9 mouse cellular contexts compared by ENCODE assay signal in the genomic region with DNA sequence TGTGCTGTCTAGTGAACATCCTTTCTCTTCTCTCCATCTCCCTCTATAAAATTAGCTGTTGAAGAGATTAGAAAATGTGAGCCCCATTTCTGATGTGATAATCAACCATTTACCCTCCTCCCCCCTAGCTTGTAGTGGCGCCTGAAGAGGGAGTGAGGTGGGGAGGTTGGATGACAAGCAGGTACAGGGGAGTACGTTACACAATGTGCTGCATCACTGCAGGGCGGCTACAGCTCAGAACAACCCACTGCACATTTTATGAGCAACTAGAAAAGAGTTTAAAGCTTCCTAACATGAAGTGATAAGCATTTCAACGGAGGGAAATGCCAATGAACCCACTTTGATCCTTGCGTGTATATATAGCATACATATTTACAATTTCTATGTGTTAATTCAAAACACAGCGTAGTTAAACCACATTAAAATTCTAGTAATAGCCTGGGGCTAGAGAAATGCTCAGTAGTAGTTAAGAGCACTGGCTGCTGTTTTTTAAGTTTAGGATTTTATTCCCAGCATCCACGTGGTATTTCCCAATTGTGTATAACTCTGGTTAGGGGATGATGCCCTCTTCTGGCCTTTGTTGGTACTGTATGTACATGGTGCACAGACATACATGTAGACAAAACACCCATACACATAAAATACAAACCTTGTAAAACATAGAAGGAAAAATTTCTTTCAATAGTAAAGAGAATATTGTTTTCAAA. TPM values are rescaled to one million over a fixed set of nuclear protein-coding genes. Genes with fewer than 3 reads are reported as not detected.
DNase-seq lines count a peak whose midpoint lies in the region; ATAC-seq and TF ChIP-seq lines count a peak whose summit lies in the region.
"Had no signal": no experiment of that assay in that cellular context is flagged by ENCODE, and none has a peak within 500 bp of the region (broad histone marks: within the 10 kb centered on the region; RNA-seq: fewer than 3 reads in every experiment).

No protein-coding gene starts in this region.

- no peak overlapping the region for H3K27ac ChIP-seq in heart, embryonic 12.5 days (ENCODE audit: poor library complexity, severe bottlenecking)
- H3K27ac ChIP-seq in midbrain, embryonic 15.5 days = no peak overlapping the region
- H3K27ac ChIP-seq: limb, embryonic 15.5 days had no signal

- no peak for ATAC-seq in heart, embryonic 12.5 days (ENCODE audit: insufficient number of reproducible peaks, low FRiP score)
- peak; percentile 78 for ATAC-seq in midbrain, embryonic 15.5 days (replicated peaks)

- no peak overlapping the region for H3K4me3 ChIP-seq in heart, embryonic 12.5 days
- no peak overlapping the region for H3K4me3 ChIP-seq in E14TG2a.4 (replicated peaks; ENCODE audit: low read length)
- H3K4me3 ChIP-seq in midbrain, embryonic 15.5 days = no peak overlapping the region
- H3K4me3 ChIP-seq: limb, embryonic 15.5 days had no signal

- peak; percentile 73 for TF ChIP-seq CTCF in E14TG2a.4 (conservative IDR thresholded peaks at IDR 0.05; ENCODE audit: low read length)

- H3K36me3 ChIP-seq in heart, embryonic 12.5 days = no peaks in the 10 kb centered on the region
- no peaks in the 10 kb centered on the region for H3K36me3 ChIP-seq in E14TG2a.4 (ENCODE audit: insufficient read depth, low read length)
- no peaks in the 10 kb centered on the region for H3K36me3 ChIP-seq in midbrain, embryonic 15.5 days (replicated peaks)
- H3K36me3 ChIP-seq: limb, embryonic 15.5 days had no signal

- no peak overlapping the region for H3K4me2 ChIP-seq in heart, embryonic 12.5 days
- H3K4me2 ChIP-seq in midbrain, embryonic 15.5 days = no peak overlapping the region
- H3K4me2 ChIP-seq: limb, embryonic 15.5 days had no signal

- DNase-seq in heart, adult 8-10 months (ENCODE audit: low spot score) = peak; percentile 43
- peak; percentile 10 for DNase-seq in c-Kit-positive CD71-negative TER-119-negative erythroid progenitor cells, embryonic 14.5 days (ENCODE audit: low read depth)
- peak; percentile 44 to 61 for DNase-seq in gastrocnemius, postnatal 4 days (ENCODE audit: low spot score in 2 of 2)
- DNase-seq in layer of hippocampus, adult 9-11 months = peak; percentile 25
- DNase-seq in thymus, postnatal 4 days = peak; percentile 75

- H3K27me3 ChIP-seq in heart, embryonic 12.5 days (replicated peaks) = no peaks in the 10 kb centered on the region
- no peaks in the 10 kb centered on the region for H3K27me3 ChIP-seq in E14TG2a.4 (ENCODE audit: insufficient read depth, low read length)
- H3K27me3 ChIP-seq in midbrain, embryonic 15.5 days (replicated peaks) = no peaks in the 10 kb centered on the region
- H3K27me3 ChIP-seq: limb, embryonic 15.5 days had no signal

- 70% methylated on average over 7 of the region's 7 CpGs for WGBS in heart, embryonic 12.5 days
- 60% methylated on average over 7 of the region's 7 CpGs for WGBS in midbrain, embryonic 15.5 days

- H3K9me3 ChIP-seq in heart, embryonic 12.5 days (replicated peaks) = no peaks in the 10 kb centered on the region
- H3K9me3 ChIP-seq in E14TG2a.4 (ENCODE audit: low read length) = peaks cover 11% of the 10 kb centered on the region; the same call in 1 of the 2 replicates
- H3K9me3 ChIP-seq in midbrain, embryonic 15.5 days = no peaks in the 10 kb centered on the region
- H3K9me3 ChIP-seq: limb, embryonic 15.5 days had no signal

- no peak overlapping the region for H3K9ac ChIP-seq in heart, embryonic 12.5 days
- H3K9ac ChIP-seq in midbrain, embryonic 15.5 days = no peak overlapping the region
- H3K9ac ChIP-seq: limb, embryonic 15.5 days had no signal

- H3K4me1 ChIP-seq in heart, embryonic 12.5 days (replicated peaks) = no peaks in the 10 kb centered on the region
- H3K4me1 ChIP-seq in E14TG2a.4 (replicated peaks; ENCODE audit: low read depth, low read length) = no peaks in the 10 kb centered on the region
- no peaks in the 10 kb centered on the region for H3K4me1 ChIP-seq in midbrain, embryonic 15.5 days
- H3K4me1 ChIP-seq: limb, embryonic 15.5 days had no signal

RNA-seq across cellular contexts. Expression of gene 1500015O10Rik, which starts 7.6 kb away (rescaled TPM):
- 1 to 10 TPM in 3 of 4 experiments, under 1 TPM in 1; 0.82 to 4.2 (median 2.5) TPM for total RNA-seq in heart, adult 8-10 months (2022)
- 3.2 and 3.6 TPM in 2 replicates for polyA plus RNA-seq in heart, embryonic 12.5 days (2016; fragmentation: Nextera tagmentation; extraction: Ambion mirVana)
- 10 to 100 TPM; 23.4 to 34.8 TPM for total RNA-seq in gastrocnemius, postnatal 4 days (2021)
- 18.0 and 18.1 TPM in 2 replicates for polyA plus RNA-seq in midbrain, embryonic 15.5 days (2015; fragmentation: Nextera tagmentation; extraction: Ambion mirVana)

Comparison
In these comparisons a context has a peak if more than half of its experiments do, and no peak if none do; other contexts are left out.
1. DNase-seq: peak in every context shown above with its lines; median percentile 75 in thymus, postnatal 4 days; 52 in gastrocnemius, postnatal 4 days; 43 in heart, adult 8-10 months; 25 in layer of hippocampus, adult 9-11 months; 10 in c-Kit-positive CD71-negative TER-119-negative erythroid progenitor cells, embryonic 14.5 days.
2. RNA of gene 1500015O10Rik, which starts 7.6 kb away (total RNA-seq): 23.4 to 34.8 TPM in gastrocnemius, postnatal 4 days; 0.82 to 4.2 TPM in heart, adult 8-10 months; every median in the first group is over 4 times any median in the second.